Mouse (Mus musculus) G1E (cell line): Measurements from ENCODE around the gene Hcfc1. TPM values are rescaled to one million over a fixed set of nuclear protein-coding genes. Genes with fewer than 3 reads are reported as not detected.
A peak's percentile ranks its signal among the peaks of the same experiment; 100 is the strongest.

Experiments
- ATAC-seq: 2 replicates; pipeline ENCODE4 v1.8.0; 2016; ENCODE audit warnings: mild to moderate bottlenecking; ENCODE audit not compliant: insufficient number of reproducible peaks, poor library complexity, low FRiP score, severe bottlenecking; ENCODE audit errors: extremely low read depth
- DNase-seq: peaks from one replicate; pipeline ENCODE4 v3.0.0; 2012; ENCODE audit warnings: low spot score
- H3K27me3 ChIP-seq: 2 replicates; pipeline ENCODE4 v1.6.1; 2012; ENCODE audit warnings: mild to moderate bottlenecking, low read length, inconsistent platforms; ENCODE audit not compliant: insufficient read depth
- H3K36me3 ChIP-seq: replicated peaks from 2 replicates; pipeline ENCODE3; 2012; ENCODE audit warnings: mild to moderate bottlenecking, inconsistent platforms
- H3K4me1 ChIP-seq: 2 replicates; pipeline ENCODE4 v1.6.1; 2012; ENCODE audit warnings: low read depth, low read length, inconsistent platforms, mixed read lengths; ENCODE audit not compliant: insufficient read depth
- H3K4me3 ChIP-seq: 2 replicates; pipeline ENCODE4 v1.5.1; 2012; ENCODE audit warnings: low read depth, mild to moderate bottlenecking, inconsistent platforms, low read length, moderate library complexity, mixed read lengths
- H3K9me3 ChIP-seq: replicated peaks from 2 replicates; pipeline ENCODE4 v1.6.1; 2012; ENCODE audit warnings: inconsistent platforms
- CTCF ChIP-seq: IDR thresholded peaks from 2 replicates; pipeline ENCODE4 v1.5.1; 2012; ENCODE audit warnings: low read depth, low read length, inconsistent platforms, mixed read lengths
- GATA1 ChIP-seq: IDR thresholded peaks from 2 replicates; pipeline ENCODE4 v1.6.1; 2012; ENCODE audit warnings: borderline replicate concordance, low read length, inconsistent platforms, mixed read lengths
- GATA2 ChIP-seq: IDR thresholded peaks from 2 replicates; pipeline ENCODE4 v1.6.1; 2012; ENCODE audit warnings: low read depth, low read length, inconsistent platforms, borderline replicate concordance
- POLR2AphosphoS5 ChIP-seq: IDR thresholded peaks from 2 replicates; pipeline ENCODE4 v1.6.1; 2012; ENCODE audit warnings: low read depth, low read length, inconsistent platforms; ENCODE audit not compliant: insufficient replicate concordance
- TAL1 ChIP-seq: conservative IDR thresholded peaks from 2 replicates; pipeline ENCODE4 v1.6.1; 2012; ENCODE audit warnings: low read depth, low read length, inconsistent platforms, mixed read lengths
- polyA plus RNA-seq: library from polyadenylated mRNA; stranded (reverse); fragments of >175 nt; gene quantifications from 2 replicates; pipeline ENCODE4 v1.2.3, GENCODE M21; 2012
- total RNA-seq, 2 experiments: library from RNA; stranded (forward) in 1 of 2; stranded (reverse) in 1 of 2; fragments of 200-1000 nt in 1 of 2; fragments of >200 nt in 1 of 2; fragmentation: Nextera tagmentation in 1 of 2; gene quantifications; 2 replicates each; pipeline ENCODE4 v1.2.3; 2014 to 2017

Hcfc1 gene
- 222 and 230 TPM in 2 replicates for total RNA-seq (2014; fragmentation: Nextera tagmentation)
- 40.8 and 47.3 TPM in 2 replicates for total RNA-seq (2017)
- polyA plus RNA-seq = 148 and 184 TPM in 2 replicates

GRCm38 (mm10) chrX:73966248-73967176, at the start of gene Hcfc1:
Gene Hcfc1, minus strand, starts transcription at chrX:73966357.
- ATAC-seq (peak; percentile 37; the same call in 1 of the 2 replicates), DNase-seq (peak; percentile 76)
- peak within 1 kb of the TSS; percentile 84 for H3K4me3 ChIP-seq
- TF ChIP-seq CTCF = no peak
- TF ChIP-seq GATA1 = no peak
- TF ChIP-seq POLR2AphosphoS5 = no peak
- no peak for TF ChIP-seq TAL1
- TF ChIP-seq GATA2 = no peak
- H3K9me3 ChIP-seq = no peaks in the 10 kb centered on the region
- H3K27me3 ChIP-seq = no peaks in the 10 kb centered on the region
- peaks cover 31% of the 10 kb centered on the region for H3K36me3 ChIP-seq
- H3K4me1 ChIP-seq = peaks cover 42% of the 10 kb centered on the region

GRCm38 (mm10) chrX:74014597-74014996, 48.4 kb upstream of the Hcfc1 start:
- Histone ChIP-seq H3K27me3 (no peaks in the 10 kb centered on the region), H3K4me1 (no peaks in the 10 kb centered on the region; the same call in 1 of the 2 replicates), H3K36me3 (peaks cover 52% of the 10 kb centered on the region), H3K9me3 (no peaks in the 10 kb centered on the region), H3K4me3 (no peak overlapping the region)
- TF ChIP-seq POLR2AphosphoS5 (no peak), GATA2 (no peak), TAL1 (no peak), GATA1 (no peak), CTCF (no peak)
- no peak for ATAC-seq
- no peak for DNase-seq

- Histone ChIP-seq H3K27me3 (no peaks in the 10 kb centered on the region), H3K36me3 (peaks cover 3% of the 10 kb centered on the region), H3K9me3 (no peaks in the 10 kb centered on the region), H3K4me1 (peaks cover 4% of the 10 kb centered on the region; the same call in 1 of the 2 replicates), H3K4me3 (no peak overlapping the region)
- TF ChIP-seq TAL1 (no peak), GATA1 (no peak)
- DNase-seq = no peak
- no peak for ATAC-seq
Measured at GRCm38 (mm10) chrX:74008063-74008462, 41.9 kb upstream of the Hcfc1 start.

GRCm38 (mm10) chrX:74006401-74006800, 40.2 kb upstream of the Hcfc1 start:
- Histone ChIP-seq H3K4me1 (peaks cover 4% of the 10 kb centered on the region; the same call in 1 of the 2 replicates), H3K27me3 (no peaks in the 10 kb centered on the region), H3K9me3 (no peaks in the 10 kb centered on the region), H3K36me3 (no peaks in the 10 kb centered on the region), H3K4me3 (no peak overlapping the region)
- DNase-seq (no peak), ATAC-seq (no peak)
- TF ChIP-seq POLR2AphosphoS5 (no peak), GATA1 (no peak), GATA2 (no peak), TAL1 (no peak), CTCF (no peak)

- ATAC-seq (no peak), DNase-seq (no peak)
- Histone ChIP-seq H3K36me3 (no peaks in the 10 kb centered on the region), H3K27me3 (no peaks in the 10 kb centered on the region), H3K4me1 (peaks cover 17% of the 10 kb centered on the region), H3K9me3 (no peaks in the 10 kb centered on the region), H3K4me3 (no peak overlapping the region)
- TF ChIP-seq GATA2 = no peak
- no peak for TF ChIP-seq CTCF
- no peak for TF ChIP-seq GATA1
- TF ChIP-seq POLR2AphosphoS5 = no peak
- no peak for TF ChIP-seq TAL1
Measured at GRCm38 (mm10) chrX:74003644-74004043, 37.5 kb upstream of the Hcfc1 start.

- no peak for ATAC-seq
- no peaks in the 10 kb centered on the region for H3K36me3 ChIP-seq
- H3K27me3 ChIP-seq = no peaks in the 10 kb centered on the region
- peaks cover 25% of the 10 kb centered on the region for H3K4me1 ChIP-seq
- no peak overlapping the region for H3K4me3 ChIP-seq
- no peak for DNase-seq
- no peaks in the 10 kb centered on the region for H3K9me3 ChIP-seq
- TF ChIP-seq GATA2 (no peak), TAL1 (no peak), GATA1 (no peak), CTCF (no peak), POLR2AphosphoS5 (no peak)
Measured at GRCm38 (mm10) chrX:74001024-74001423, 34.9 kb upstream of the Hcfc1 start.
